Mouse (Mus musculus) thymus, postnatal 14 days (tissue): ENCODE results near the gene Trim65.

ENCODE experiments used
- DNase-seq: peaks from one replicate; pipeline ENCODE4 v3.0.0; 2021

The Trim65 gene

GRCm38 (mm10) chr11:116087194-116088130 lies 43.5 kb downstream of the Trim65 start:
- peak; percentile 92 for DNase-seq

- DNase-seq, result peak; percentile 98
Observed at GRCm38 (mm10) chr11:116086258-116087193, 44.4 kb downstream of the Trim65 start, which contains the start of gene Wbp2. Wbp2 (minus strand) TSS chr11:116086995.

GRCm38 (mm10) chr11:116084166-116084565 lies 46.8 kb downstream of the Trim65 start:
- no peak for DNase-seq

- no peak for DNase-seq
Observed at GRCm38 (mm10) chr11:116083096-116083672, 47.7 kb downstream of the Trim65 start.

GRCm38 (mm10) chr11:116081081-116081480 lies 49.8 kb downstream of the Trim65 start:
- DNase-seq, result peak; percentile 87

GRCm38 (mm10) chr11:116079511-116079910 lies 51.4 kb downstream of the Trim65 start:
- no peak for DNase-seq

GRCm38 (mm10) chr11:116078676-116079320 lies 52.1 kb downstream of the Trim65 start:
- peak; percentile 49 for DNase-seq

- peak; percentile 96 for DNase-seq
Observed at GRCm38 (mm10) chr11:116078221-116078620, 52.7 kb downstream of the Trim65 start.

- DNase-seq, result peak; percentile 84
Observed at GRCm38 (mm10) chr11:116077446-116078204, 53.3 kb downstream of the Trim65 start, which contains the start of gene Unc13d. Unc13d (minus strand) TSS chr11:116077961.

- peak; percentile 84 for DNase-seq
Observed at GRCm38 (mm10) chr11:116076836-116077235, 54.1 kb downstream of the Trim65 start.

GRCm38 (mm10) chr11:116076266-116076540 lies 54.7 kb downstream of the Trim65 start:
- DNase-seq, result peak; percentile 52

GRCm38 (mm10) chr11:116075539-116076265 lies 55.2 kb downstream of the Trim65 start:
- peak; percentile 27 for DNase-seq

GRCm38 (mm10) chr11:116074436-116074991 lies 56.4 kb downstream of the Trim65 start:
- no peak for DNase-seq

GRCm38 (mm10) chr11:116072608-116073007 lies 58.3 kb downstream of the Trim65 start:
- no peak for DNase-seq
